Mouse (Mus musculus): Measurements from ENCODE around the gene Hsph1. TPM values are rescaled to one million over a fixed set of nuclear protein-coding genes. Genes with fewer than 3 reads are reported as not detected.

The Hsph1 gene
- polyA plus RNA-seq, 1 experiment, result 48.5 TPM

- no peak for DNase-seq (ENCODE audit: low spot score)
Observed at GRCm38 (mm10) chr5:149642366-149642765, 6.2 kb upstream of the Hsph1 start.

- no peak for DNase-seq (ENCODE audit: low spot score)
Observed at GRCm38 (mm10) chr5:149641277-149641892, 5.2 kb upstream of the Hsph1 start.

GRCm38 (mm10) chr5:149637306-149637705 lies 1.1 kb upstream of the Hsph1 start:
- no peak for DNase-seq (ENCODE audit: low spot score)

- DNase-seq (ENCODE audit: low spot score), result no peak
Observed at GRCm38 (mm10) chr5:149635556-149635955, 620 bp downstream of the Hsph1 start.

GRCm38 (mm10) chr5:149634409-149635035 lies 1.7 kb downstream of the Hsph1 start:
- DNase-seq (ENCODE audit: low spot score), result no peak

- DNase-seq (ENCODE audit: low spot score), result no peak
Observed at GRCm38 (mm10) chr5:149625547-149625946, 10.6 kb downstream of the Hsph1 start.

- no peak for DNase-seq (ENCODE audit: low spot score)
Observed at GRCm38 (mm10) chr5:149623815-149624675, 12.1 kb downstream of the Hsph1 start.

- no peak for DNase-seq (ENCODE audit: low spot score)
Observed at GRCm38 (mm10) chr5:149622644-149623043, 13.5 kb downstream of the Hsph1 start.

- no peak for DNase-seq (ENCODE audit: low spot score)
Observed at GRCm38 (mm10) chr5:149622152-149622551, 14.0 kb downstream of the Hsph1 start.

GRCm38 (mm10) chr5:149617776-149618425 lies 18.3 kb downstream of the Hsph1 start:
- DNase-seq (ENCODE audit: low spot score), result no peak

GRCm38 (mm10) chr5:149616817-149617216 lies 19.4 kb downstream of the Hsph1 start:
- no peak for DNase-seq (ENCODE audit: low spot score)

- DNase-seq (ENCODE audit: low spot score), result no peak
Observed at GRCm38 (mm10) chr5:149616138-149616537, 20.0 kb downstream of the Hsph1 start.

GRCm38 (mm10) chr5:149612740-149613139 lies 23.4 kb downstream of the Hsph1 start:
- DNase-seq (ENCODE audit: low spot score), result no peak

GRCm38 (mm10) chr5:149612165-149612518 lies 24.0 kb downstream of the Hsph1 start:
- no peak for DNase-seq (ENCODE audit: low spot score)

GRCm38 (mm10) chr5:149611476-149612164 lies 24.6 kb downstream of the Hsph1 start:
- no peak for DNase-seq (ENCODE audit: low spot score)

- no peak for DNase-seq (ENCODE audit: low spot score)
Observed at GRCm38 (mm10) chr5:149607083-149607720, 29.0 kb downstream of the Hsph1 start.

GRCm38 (mm10) chr5:149603241-149603640 lies 32.9 kb downstream of the Hsph1 start:
- no peak for DNase-seq (ENCODE audit: low spot score)

- DNase-seq (ENCODE audit: low spot score), result no peak
Observed at GRCm38 (mm10) chr5:149601996-149602395, 34.2 kb downstream of the Hsph1 start.

GRCm38 (mm10) chr5:149597351-149597750 lies 38.8 kb downstream of the Hsph1 start:
- no peak for DNase-seq (ENCODE audit: low spot score)

GRCm38 (mm10) chr5:149594215-149594614 lies 42.0 kb downstream of the Hsph1 start:
- DNase-seq (ENCODE audit: low spot score), result no peak

GRCm38 (mm10) chr5:149589932-149590331 lies 46.2 kb downstream of the Hsph1 start:
- DNase-seq (ENCODE audit: low spot score), result no peak
